Mouse (Mus musculus): Measurements from ENCODE around the gene Dnajb12. TPM values are rescaled to one million over a fixed set of nuclear protein-coding genes. Genes with fewer than 3 reads are reported as not detected.

Gene Dnajb12
- 20.5 and 20.7 TPM in 2 replicates for polyA plus RNA-seq (2015; fragmentation: Nextera tagmentation; extraction: Ambion mirVana)

DNA sequence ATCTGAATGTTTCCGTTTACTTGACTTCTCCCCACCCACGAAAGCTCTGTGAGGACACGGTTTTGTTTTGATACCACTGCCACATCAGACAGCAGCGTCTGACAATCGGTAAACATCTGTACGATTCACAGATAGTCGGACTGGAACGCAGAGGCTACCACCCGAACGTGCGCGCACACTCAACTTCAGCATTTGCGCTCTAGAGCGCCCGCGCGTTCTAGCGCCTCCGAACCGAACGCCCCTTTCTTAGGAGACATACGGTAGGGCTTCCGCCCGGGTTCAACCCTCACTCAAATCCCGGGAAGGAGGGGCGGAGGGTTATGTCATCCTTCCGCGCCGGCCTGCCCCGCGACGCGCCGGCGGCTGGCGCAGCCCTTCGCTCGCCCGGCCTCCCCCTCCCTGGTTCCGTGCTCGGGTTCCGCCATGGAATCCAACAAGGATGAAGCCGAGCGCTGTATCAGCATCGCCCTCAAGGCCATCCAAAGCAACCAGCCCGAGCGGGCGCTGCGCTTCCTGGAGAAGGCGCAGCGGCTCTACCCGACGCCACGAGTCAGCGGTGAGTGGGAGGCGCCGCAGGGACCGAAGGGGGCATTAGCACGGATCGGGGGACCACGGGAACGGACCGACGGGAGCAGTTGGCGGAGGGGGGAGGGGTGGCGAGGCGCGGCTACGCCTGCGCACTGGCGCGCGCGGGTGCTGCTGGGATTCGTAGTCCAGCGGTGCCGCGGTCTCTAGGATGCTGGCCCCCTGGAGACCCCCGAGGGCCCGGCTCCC is at the start of gene Dnajb12:
Gene Dnajb12, plus strand, starts transcription at position 302 of the 774 bp plus-strand sequence.
- no peaks in the 10 kb centered on the region for H3K27me3 ChIP-seq
- H3K4me2 ChIP-seq = peak within 1 kb of the TSS; percentile 89
- no peaks in the 10 kb centered on the region for H3K9me3 ChIP-seq
- H3K36me3 ChIP-seq = peaks cover 13% of the 10 kb centered on the region
- peak within 1 kb of the TSS; percentile 99 for H3K27ac ChIP-seq
- H3K4me3 ChIP-seq = peak within 1 kb of the TSS; percentile 89
- peaks cover 16% of the 10 kb centered on the region for H3K4me1 ChIP-seq
- peak within 1 kb of the TSS; percentile 92 for H3K9ac ChIP-seq
- whole genome bisulfite sequencing = under 1% methylated on average over 80 of the region's 80 CpGs
- ATAC-seq (ENCODE audit: insufficient number of reproducible peaks, insufficient read depth, low FRiP score, low TSS enrichment, low read depth) = peak; percentile 91

DNA sequence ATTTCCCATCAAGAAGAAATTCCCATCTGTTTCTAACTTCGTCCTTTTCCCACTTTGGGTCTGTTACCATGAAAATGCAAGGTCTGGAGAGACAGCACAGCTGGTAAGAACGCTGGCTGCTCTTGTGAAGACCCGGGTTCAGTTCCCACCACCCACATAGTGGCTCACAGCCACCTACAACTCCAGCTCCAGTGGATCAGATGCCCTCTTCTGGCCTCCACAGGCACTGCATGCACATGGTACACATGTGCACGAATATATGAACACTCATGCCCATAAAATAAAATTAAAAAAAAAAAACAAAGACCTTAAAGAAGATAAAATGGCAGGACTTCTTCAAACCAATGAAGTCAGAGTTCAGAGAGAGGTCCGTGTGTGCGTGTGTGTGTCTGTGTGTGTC is 49.5 kb upstream of the Dnajb12 start:
- Histone ChIP-seq H3K27me3 (no peaks in the 10 kb centered on the region), H3K4me1 (peaks cover 4% of the 10 kb centered on the region; the same call in 1 of the 2 replicates), H3K4me2 (no peak overlapping the region), H3K27ac (no peak overlapping the region), H3K9me3 (peaks cover 3% of the 10 kb centered on the region; the same call in 1 of the 2 replicates), H3K36me3 (peaks cover 44% of the 10 kb centered on the region), H3K9ac (no peak overlapping the region), H3K4me3 (no peak overlapping the region)
- no peak for ATAC-seq (ENCODE audit: insufficient number of reproducible peaks, insufficient read depth, low FRiP score, low TSS enrichment, low read depth)
- 94% methylated on average over 6 of the region's 6 CpGs for WGBS

- H3K4me1 ChIP-seq = no peaks in the 10 kb centered on the region
- H3K9me3 ChIP-seq = peaks cover 3% of the 10 kb centered on the region; the same call in 1 of the 2 replicates
- no peak overlapping the region for H3K27ac ChIP-seq
- H3K9ac ChIP-seq = no peak overlapping the region
- WGBS = 89% methylated on average over 7 of the region's 7 CpGs
- H3K4me3 ChIP-seq = no peak overlapping the region
- H3K36me3 ChIP-seq = peaks cover 46% of the 10 kb centered on the region
- no peak for ATAC-seq (ENCODE audit: insufficient number of reproducible peaks, insufficient read depth, low FRiP score, low TSS enrichment, low read depth)
- no peaks in the 10 kb centered on the region for H3K27me3 ChIP-seq
- no peak overlapping the region for H3K4me2 ChIP-seq
Observed at GRCm38 (mm10) chr10:59831950-59832349, 47.4 kb upstream of the Dnajb12 start.

DNA sequence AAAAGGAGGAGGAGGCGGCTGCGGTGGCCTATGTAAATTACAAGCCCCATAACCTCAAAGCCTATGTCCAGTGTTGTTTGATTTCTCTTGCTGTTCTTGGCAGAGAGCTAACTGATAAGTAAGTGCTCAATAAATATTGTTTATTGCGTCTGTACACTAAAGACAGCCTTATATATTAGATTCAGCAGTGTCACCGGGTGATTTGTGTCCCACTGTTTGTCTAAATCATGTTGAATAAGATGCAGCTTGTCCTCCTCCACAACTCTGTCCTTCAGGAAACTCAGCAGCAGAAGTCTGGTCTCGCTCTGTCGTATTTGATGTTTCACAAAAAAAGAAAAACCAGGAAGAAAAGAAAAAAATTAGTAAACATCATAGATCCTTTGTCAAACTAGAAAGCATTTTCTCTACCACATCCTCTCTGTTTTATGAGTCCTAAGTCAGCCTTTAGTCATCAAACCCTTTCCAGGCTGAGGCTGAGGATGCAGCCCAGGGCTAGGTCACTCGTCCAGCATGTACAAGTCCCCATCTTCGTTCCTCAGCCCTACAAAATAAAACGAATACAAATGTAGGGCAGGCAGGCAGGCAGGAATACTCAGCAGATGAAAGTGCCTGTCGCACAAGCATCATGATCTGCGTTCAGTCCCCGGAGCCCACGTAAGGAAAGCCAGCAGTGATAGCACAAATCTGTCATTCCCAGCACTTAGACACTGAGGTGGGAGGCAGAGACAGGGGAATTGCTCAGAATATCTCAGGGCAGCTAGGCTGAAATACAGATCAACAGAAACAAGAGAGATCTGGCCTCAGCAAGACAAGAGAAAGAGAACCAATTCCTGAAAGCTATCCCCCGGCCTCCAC is 43.8 kb upstream of the Dnajb12 start:
- Histone ChIP-seq H3K9ac (no peak overlapping the region), H3K4me3 (no peak overlapping the region), H3K27me3 (no peaks in the 10 kb centered on the region), H3K9me3 (no peaks in the 10 kb centered on the region), H3K36me3 (peaks cover 23% of the 10 kb centered on the region), H3K4me2 (no peak overlapping the region), H3K27ac (no peak overlapping the region), H3K4me1 (no peaks in the 10 kb centered on the region)
- ATAC-seq (ENCODE audit: insufficient number of reproducible peaks, insufficient read depth, low FRiP score, low TSS enrichment, low read depth) = no peak
- WGBS = 90% methylated on average over 14 of the region's 14 CpGs

GRCm38 (mm10) chr10:59837490-59837889 is 41.9 kb upstream of the Dnajb12 start:
- H3K36me3 ChIP-seq = peaks cover 26% of the 10 kb centered on the region
- no peaks in the 10 kb centered on the region for H3K27me3 ChIP-seq
- no peak overlapping the region for H3K9ac ChIP-seq
- H3K4me1 ChIP-seq = no peaks in the 10 kb centered on the region
- ATAC-seq (ENCODE audit: insufficient number of reproducible peaks, insufficient read depth, low FRiP score, low TSS enrichment, low read depth) = no peak
- WGBS = 82% methylated on average over 5 of the region's 5 CpGs
- H3K4me2 ChIP-seq = no peak overlapping the region
- no peaks in the 10 kb centered on the region for H3K9me3 ChIP-seq
- H3K27ac ChIP-seq = no peak overlapping the region
- no peak overlapping the region for H3K4me3 ChIP-seq

- H3K27ac ChIP-seq = no peak overlapping the region
- ATAC-seq (ENCODE audit: insufficient number of reproducible peaks, insufficient read depth, low FRiP score, low TSS enrichment, low read depth) = no peak
- H3K4me3 ChIP-seq = no peak overlapping the region
- H3K4me2 ChIP-seq = no peak overlapping the region
- no peaks in the 10 kb centered on the region for H3K4me1 ChIP-seq
- no peak overlapping the region for H3K9ac ChIP-seq
- H3K27me3 ChIP-seq = no peaks in the 10 kb centered on the region
- peaks cover 19% of the 10 kb centered on the region for H3K36me3 ChIP-seq
- H3K9me3 ChIP-seq = no peaks in the 10 kb centered on the region
- 82% methylated on average over 8 of the region's 8 CpGs for WGBS
Observed at GRCm38 (mm10) chr10:59841434-59841833, 37.9 kb upstream of the Dnajb12 start.

DNA sequence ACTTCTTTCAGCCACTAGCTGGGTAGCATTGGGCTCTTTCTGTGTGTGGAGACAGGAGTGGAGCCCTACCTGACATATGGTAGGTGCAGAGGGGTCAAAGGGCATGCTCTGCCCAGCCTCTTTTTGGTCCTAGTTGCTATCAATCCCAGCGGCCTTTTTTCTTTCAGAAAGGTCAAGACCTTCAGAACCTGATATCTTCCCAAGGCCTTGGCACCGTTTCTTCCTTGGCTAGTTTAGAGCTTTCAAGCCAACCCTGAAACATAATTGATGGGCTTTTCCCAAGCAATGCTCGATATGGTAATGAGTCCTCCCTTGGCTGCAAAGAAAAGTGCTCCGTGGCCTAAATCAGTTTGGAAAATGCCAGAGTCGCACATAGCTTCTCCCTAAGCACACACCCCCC is 36.2 kb upstream of the Dnajb12 start:
- Histone ChIP-seq H3K4me2 (no peak overlapping the region), H3K27me3 (no peaks in the 10 kb centered on the region), H3K9ac (no peak overlapping the region), H3K9me3 (no peaks in the 10 kb centered on the region), H3K4me3 (no peak overlapping the region), H3K27ac (no peak overlapping the region), H3K4me1 (no peaks in the 10 kb centered on the region), H3K36me3 (peaks cover 18% of the 10 kb centered on the region)
- WGBS = 35% methylated on average over 5 of the region's 5 CpGs
- no peak for ATAC-seq (ENCODE audit: insufficient number of reproducible peaks, insufficient read depth, low FRiP score, low TSS enrichment, low read depth)

DNA sequence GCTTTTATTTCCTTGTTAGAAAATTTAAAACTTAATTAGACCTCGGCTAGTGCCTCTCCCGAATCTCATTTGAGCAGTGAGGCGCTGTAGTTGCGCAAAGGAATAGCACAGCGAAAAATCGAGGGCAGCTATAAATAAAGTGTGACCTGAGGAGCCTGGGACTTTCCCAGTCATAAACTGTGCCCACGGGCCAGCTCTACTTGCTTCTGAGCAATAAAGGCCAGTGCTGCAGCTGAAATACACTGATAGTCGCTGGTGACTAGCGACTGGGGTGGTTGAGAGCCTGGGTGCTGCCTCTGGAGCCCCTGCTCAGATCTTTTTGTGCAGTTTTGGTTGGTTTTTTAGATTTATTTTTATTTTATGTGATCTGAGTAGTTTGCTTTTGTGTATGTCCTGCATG is 34.7 kb upstream of the Dnajb12 start:
- ATAC-seq (ENCODE audit: insufficient number of reproducible peaks, insufficient read depth, low FRiP score, low TSS enrichment, low read depth) = no peak
- 86% methylated on average over 9 of the region's 9 CpGs for WGBS
- H3K27ac ChIP-seq = no peak overlapping the region
- H3K36me3 ChIP-seq = peaks cover 18% of the 10 kb centered on the region
- no peak overlapping the region for H3K4me3 ChIP-seq
- no peaks in the 10 kb centered on the region for H3K9me3 ChIP-seq
- H3K4me1 ChIP-seq = no peaks in the 10 kb centered on the region
- H3K4me2 ChIP-seq = no peak overlapping the region
- no peaks in the 10 kb centered on the region for H3K27me3 ChIP-seq
- H3K9ac ChIP-seq = no peak overlapping the region

GRCm38 (mm10) chr10:59846416-59846815 is 32.9 kb upstream of the Dnajb12 start:
- H3K9ac ChIP-seq = no peak overlapping the region
- WGBS = 74% methylated on average over 6 of the region's 6 CpGs
- no peak overlapping the region for H3K27ac ChIP-seq
- ATAC-seq (ENCODE audit: insufficient number of reproducible peaks, insufficient read depth, low FRiP score, low TSS enrichment, low read depth) = no peak
- H3K4me3 ChIP-seq = no peak overlapping the region
- H3K4me2 ChIP-seq = no peak overlapping the region
- no peaks in the 10 kb centered on the region for H3K27me3 ChIP-seq
- H3K9me3 ChIP-seq = no peaks in the 10 kb centered on the region
- no peaks in the 10 kb centered on the region for H3K4me1 ChIP-seq
- H3K36me3 ChIP-seq = peaks cover 11% of the 10 kb centered on the region

- Histone ChIP-seq H3K9me3 (no peaks in the 10 kb centered on the region), H3K4me2 (no peak overlapping the region), H3K27ac (no peak overlapping the region; the same call in 1 of the 2 replicates), H3K9ac (no peak overlapping the region), H3K36me3 (peaks cover 6% of the 10 kb centered on the region; the same call in 1 of the 2 replicates), H3K4me1 (no peaks in the 10 kb centered on the region), H3K27me3 (no peaks in the 10 kb centered on the region), H3K4me3 (no peak overlapping the region)
- 67% methylated on average over 11 of the region's 11 CpGs for WGBS
- ATAC-seq (ENCODE audit: insufficient number of reproducible peaks, insufficient read depth, low FRiP score, low TSS enrichment, low read depth) = no peak
Observed at GRCm38 (mm10) chr10:59848079-59848877, 31.1 kb upstream of the Dnajb12 start.

DNA sequence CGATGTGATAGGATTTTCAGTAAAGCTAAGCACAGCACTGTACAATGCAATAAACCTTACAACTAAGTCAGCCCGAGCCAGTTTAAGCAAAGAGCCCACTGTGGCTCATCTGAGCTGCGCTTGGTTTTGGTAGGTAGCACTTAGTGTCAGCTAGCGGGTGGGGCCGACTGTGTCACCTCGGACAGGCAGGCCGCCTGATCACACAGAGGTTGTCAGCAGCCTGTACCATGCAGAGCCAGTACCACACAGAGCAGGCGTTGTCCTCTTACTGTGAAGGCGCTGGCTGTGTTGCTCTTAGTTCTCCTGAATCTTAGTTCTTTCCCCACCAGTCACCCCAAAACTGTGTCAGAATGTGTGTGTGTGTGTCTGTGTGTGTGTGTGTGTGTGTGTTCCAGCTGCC is 30.4 kb upstream of the Dnajb12 start:
- Histone ChIP-seq H3K4me1 (no peaks in the 10 kb centered on the region), H3K36me3 (peaks cover 6% of the 10 kb centered on the region; the same call in 1 of the 2 replicates), H3K27me3 (no peaks in the 10 kb centered on the region), H3K9ac (no peak overlapping the region), H3K9me3 (no peaks in the 10 kb centered on the region), H3K4me3 (no peak overlapping the region), H3K4me2 (no peak overlapping the region), H3K27ac (no peak overlapping the region)
- 0 out of 2 replicates have a peak, but pooled peaks have one; percentile 32 for ATAC-seq (ENCODE audit: insufficient number of reproducible peaks, insufficient read depth, low FRiP score, low TSS enrichment, low read depth)
- 62% methylated on average over 9 of the region's 9 CpGs for WGBS
